ENCODE assay signal across 22 mouse cellular contexts in genomic region chr5:151145807-151146206, GRCm38 (mm10).
DNase-seq lines count a peak whose midpoint lies in the region; ATAC-seq and TF ChIP-seq lines count a peak whose summit lies in the region.
"Had no signal": no experiment of that assay in that cellular context is flagged by ENCODE, and none has a peak within 500 bp of the region (broad histone marks: within the 10 kb centered on the region; RNA-seq: fewer than 3 reads in every experiment).

No protein-coding gene starts in this region.

- H3K36me3 ChIP-seq in liver, adult 2 months (ENCODE audit: control insufficient read depth, insufficient read depth, low read length), result no peaks in the 10 kb centered on the region
- no peaks in the 10 kb centered on the region for H3K36me3 ChIP-seq in liver, embryonic 12.5 days
- no peaks in the 10 kb centered on the region for H3K36me3 ChIP-seq in lung, postnatal 0 days (ENCODE audit: insufficient read depth, low read length)
- no peaks in the 10 kb centered on the region for H3K36me3 ChIP-seq in midbrain, embryonic 11.5 days (ENCODE audit: control insufficient read depth, insufficient read depth, low read length)
- H3K36me3 ChIP-seq in midbrain, embryonic 15.5 days (replicated peaks), result no peaks in the 10 kb centered on the region
- H3K36me3 ChIP-seq in CH12.LX (replicated peaks in 1 of 2; ENCODE audit: control insufficient read depth in 1 of 2, insufficient read depth in 1 of 2, low read length in 1 of 2), result no peaks in the 10 kb centered on the region
- H3K36me3 ChIP-seq: G1E had no signal

- TF ChIP-seq RAD21 in CH12.LX (IDR thresholded peaks at IDR 0.05; ENCODE audit: low read depth, low read length), result no peak

- no peak for DNase-seq in liver, adult 2 months (ENCODE audit: extremely low read depth, low read depth, low spot score)
- DNase-seq in lung, postnatal 0 days (ENCODE audit: low spot score), result peak; percentile 35
- DNase-seq in lung, postnatal 10 days, result no peak
- DNase-seq in midbrain, embryonic 11.5 days (ENCODE audit: low spot score, missing footprints), result peak; percentile 75
- DNase-seq in CH12.LX (ENCODE audit: extremely low read depth), result no peak
- DNase-seq in adrenal gland, postnatal 36 days, result no peak
- DNase-seq: adrenal gland, adult 2 months; adrenal gland, adult 8-10 months; adrenal gland, postnatal 10 days; adrenal gland, postnatal 14 days; adrenal gland, postnatal 25 days; B cell, adult 2 months; cerebellum, adult 11 months; cerebellum, adult 11-12 months; cerebellum, adult 18-20 months; cerebellum, adult 2 months had no signal

- H3K79me2 ChIP-seq in liver, adult 2 months (ENCODE audit: control insufficient read depth, insufficient read depth, low read length), result peaks cover 29% of the 10 kb centered on the region; the same call in 1 of the 2 replicates
- H3K79me2 ChIP-seq in CH12.LX (replicated peaks; ENCODE audit: control insufficient read depth, extremely low read depth, insufficient read depth, poor library complexity, severe bottlenecking), result no peaks in the 10 kb centered on the region

- dilution Hi-C loops in CH12.LX (cut with MboI; ENCODE audit: extremely low pct_ligation_motif_present, extremely low pct_unique_long_range_greater_than_20kb, low sequenced_read_pairs), result no loop called here

- H3K4me1 ChIP-seq in liver, adult 2 months (ENCODE audit: control insufficient read depth, insufficient read depth, low read length), result peaks cover 32% of the 10 kb centered on the region
- peaks cover 18% of the 10 kb centered on the region for H3K4me1 ChIP-seq in liver, embryonic 12.5 days
- peaks cover 21% of the 10 kb centered on the region for H3K4me1 ChIP-seq in lung, postnatal 0 days (ENCODE audit: insufficient read depth, low read depth, low read length)
- H3K4me1 ChIP-seq in midbrain, embryonic 11.5 days (ENCODE audit: control insufficient read depth, insufficient read depth, low read length), result peaks cover 10% of the 10 kb centered on the region
- peaks cover 16% of the 10 kb centered on the region for H3K4me1 ChIP-seq in midbrain, embryonic 15.5 days
- H3K4me1 ChIP-seq in CH12.LX (ENCODE audit: control insufficient read depth in 1 of 2, insufficient read depth in 2 of 2), result peaks cover 19 to 29% of the 10 kb centered on the region in 2 experiments

- H3K4me2 ChIP-seq in liver, embryonic 12.5 days, result no peak overlapping the region
- H3K4me2 ChIP-seq in lung, postnatal 0 days (replicated peaks; ENCODE audit: low read depth, low read length), result no peak overlapping the region
- H3K4me2 ChIP-seq in midbrain, embryonic 11.5 days, result no peak overlapping the region
- no peak overlapping the region for H3K4me2 ChIP-seq in midbrain, embryonic 15.5 days
- H3K4me2 ChIP-seq in CH12.LX (ENCODE audit: insufficient read depth, low read depth, poor library complexity, severe bottlenecking), result no peak overlapping the region

- H3K27me3 ChIP-seq in liver, adult 2 months (ENCODE audit: control insufficient read depth, insufficient read depth, low read length), result no peaks in the 10 kb centered on the region
- H3K27me3 ChIP-seq in liver, embryonic 12.5 days (replicated peaks), result no peaks in the 10 kb centered on the region
- no peaks in the 10 kb centered on the region for H3K27me3 ChIP-seq in lung, postnatal 0 days (replicated peaks; ENCODE audit: insufficient read depth, low read length)
- no peaks in the 10 kb centered on the region for H3K27me3 ChIP-seq in midbrain, embryonic 11.5 days (ENCODE audit: control insufficient read depth, insufficient read depth, low read length)
- no peaks in the 10 kb centered on the region for H3K27me3 ChIP-seq in midbrain, embryonic 15.5 days (replicated peaks)
- no peaks in the 10 kb centered on the region for H3K27me3 ChIP-seq in CH12.LX (replicated peaks)
- H3K27me3 ChIP-seq: Patski had no signal

- no peak for TF ChIP-seq CTCF in liver, adult 2 months (IDR thresholded peaks at IDR 0.05; ENCODE audit: low read depth, low read length)
- TF ChIP-seq CTCF in lung, postnatal 0 days (IDR thresholded peaks at IDR 0.05), result no peak
- TF ChIP-seq CTCF in CH12.LX (conservative IDR thresholded peaks at IDR 0.05 in 1 of 2, IDR thresholded peaks at IDR 0.05 in 1 of 2; ENCODE audit: low read depth in 2 of 2, low read length in 2 of 2), result no peak

- ATAC-seq in liver, embryonic 12.5 days, result no peak
- ATAC-seq in lung, postnatal 0 days, result no peak
- no peak for ATAC-seq in midbrain, embryonic 11.5 days (ENCODE audit: low FRiP score)
- ATAC-seq in midbrain, embryonic 15.5 days (replicated peaks), result no peak
- ATAC-seq: activated CD4-positive, CD25-positive, alpha-beta regulatory T cell, adult 4 months; CD4-positive, CD25-positive, alpha-beta regulatory T cell, adult 4 months; Patski had no signal

- no peak overlapping the region for H3K4me3 ChIP-seq in liver, adult 2 months (ENCODE audit: insufficient read depth, low read depth, low read length)
- no peak overlapping the region for H3K4me3 ChIP-seq in liver, embryonic 12.5 days
- no peak overlapping the region for H3K4me3 ChIP-seq in lung, postnatal 0 days (ENCODE audit: low read depth, low read length)
- no peak overlapping the region for H3K4me3 ChIP-seq in midbrain, embryonic 11.5 days (ENCODE audit: low read depth, low read length)
- H3K4me3 ChIP-seq in midbrain, embryonic 15.5 days, result no peak overlapping the region
- no peak overlapping the region for H3K4me3 ChIP-seq in CH12.LX (replicated peaks in 1 of 3; ENCODE audit: low read depth in 2 of 3, low read length in 2 of 3, poor library complexity in 1 of 3)

- H3K27ac ChIP-seq in liver, adult 2 months (replicated peaks; ENCODE audit: insufficient read depth, low read depth, low read length), result 0 out of 2 replicates have a peak overlapping the region, but pooled peaks have one; percentile 19
- no peak overlapping the region for H3K27ac ChIP-seq in liver, embryonic 12.5 days
- H3K27ac ChIP-seq in lung, postnatal 0 days (ENCODE audit: low read length), result no peak overlapping the region
- H3K27ac ChIP-seq in midbrain, embryonic 11.5 days (ENCODE audit: low read depth, low read length), result no peak overlapping the region
- H3K27ac ChIP-seq in midbrain, embryonic 15.5 days, result no peak overlapping the region
- H3K27ac ChIP-seq in CH12.LX (ENCODE audit: insufficient read depth, low read depth), result no peak overlapping the region

- no peak for TF ChIP-seq EP300 in lung, postnatal 0 days (IDR thresholded peaks at IDR 0.05)
- TF ChIP-seq EP300 in CH12.LX (IDR thresholded peaks at IDR 0.05; ENCODE audit: low read length), result no peak

- no peaks in the 10 kb centered on the region for H3K9me3 ChIP-seq in liver, embryonic 12.5 days (replicated peaks)
- H3K9me3 ChIP-seq in lung, postnatal 0 days (ENCODE audit: low read length), result no peaks in the 10 kb centered on the region
- H3K9me3 ChIP-seq in midbrain, embryonic 11.5 days (ENCODE audit: control insufficient read depth, low read length), result no peaks in the 10 kb centered on the region
- no peaks in the 10 kb centered on the region for H3K9me3 ChIP-seq in midbrain, embryonic 15.5 days
- H3K9me3 ChIP-seq in CH12.LX (replicated peaks; ENCODE audit: low read length), result no peaks in the 10 kb centered on the region

- in situ Hi-C loops in CH12.LX (cut with MboI; ENCODE audit: low pct_ligation_motif_present, low pct_unique_long_range_greater_than_20kb, low sequenced_read_pairs), result no loop called here

- 51% methylated on average over 5 of the region's 5 CpGs for WGBS in liver, adult 2 months
- whole genome bisulfite sequencing in liver, embryonic 12.5 days (ENCODE audit: insufficient replicate concordance), result 62% methylated on average over 5 of the region's 5 CpGs
- 48% methylated on average over 5 of the region's 5 CpGs for WGBS in lung, postnatal 0 days
- 83% methylated on average over 5 of the region's 5 CpGs for WGBS in midbrain, embryonic 11.5 days
- WGBS in midbrain, embryonic 15.5 days, result 90% methylated on average over 5 of the region's 5 CpGs

- no peak overlapping the region for H3K9ac ChIP-seq in liver, adult 2 months (ENCODE audit: low read depth, low read length)
- no peak overlapping the region for H3K9ac ChIP-seq in liver, embryonic 12.5 days
- no peak overlapping the region for H3K9ac ChIP-seq in lung, postnatal 0 days (replicated peaks; ENCODE audit: low read depth)
- no peak overlapping the region for H3K9ac ChIP-seq in midbrain, embryonic 11.5 days (ENCODE audit: low read length)
- no peak overlapping the region for H3K9ac ChIP-seq in midbrain, embryonic 15.5 days
- H3K9ac ChIP-seq in CH12.LX (ENCODE audit: insufficient read depth, low read depth), result no peak overlapping the region

- TF ChIP-seq POLR2A in liver, adult 2 months (IDR thresholded peaks at IDR 0.05; ENCODE audit: extremely low read depth, insufficient read depth, low read length), result no peak
- TF ChIP-seq POLR2A in CH12.LX (IDR thresholded peaks at IDR 0.05; ENCODE audit: low read depth, low read length), result no peak

TF ChIP-seq in CH12.LX, 34 proteins besides CTCF, POLR2A, EP300 and RAD21:
- TF ChIP-seq MAX (IDR thresholded peaks at IDR 0.05; ENCODE audit: low read length) (peak; percentile 62; the same call in 1 of the 2 replicates), POLR2AphosphoS2 (IDR thresholded peaks at IDR 0.05; ENCODE audit: low read depth, low read length) (no peak), IRF4 (IDR thresholded peaks at IDR 0.05; ENCODE audit: low read depth, low read length) (no peak), BHLHE40 (IDR thresholded peaks at IDR 0.05; ENCODE audit: low read depth, low read length) (peak; percentile 47), MYC (IDR thresholded peaks at IDR 0.05; ENCODE audit: low read depth, low read length) (0 out of 2 replicates have a peak, but pooled peaks have one; percentile 39), MXI1 (IDR thresholded peaks at IDR 0.05; ENCODE audit: low read depth, low read length) (peak; percentile 63; the same call in 1 of the 2 replicates), CHD1 (IDR thresholded peaks at IDR 0.05; ENCODE audit: low read depth, low read length) (no peak), USF2 (conservative IDR thresholded peaks at IDR 0.05; ENCODE audit: low read depth, low read length) (no peak)

Comparison
In these comparisons a context has a peak if more than half of its experiments do, and no peak if none do; other contexts are left out.
1. DNase-seq: peak in lung, postnatal 0 days (single experiment) and midbrain, embryonic 11.5 days (single experiment); none in liver, adult 2 months (single experiment), lung, postnatal 10 days (single experiment), CH12.LX (single experiment) and adrenal gland, postnatal 36 days (0 of 2).